Mouse (Mus musculus): ENCODE data around the gene Cox11.

Gene Cox11

DNA sequence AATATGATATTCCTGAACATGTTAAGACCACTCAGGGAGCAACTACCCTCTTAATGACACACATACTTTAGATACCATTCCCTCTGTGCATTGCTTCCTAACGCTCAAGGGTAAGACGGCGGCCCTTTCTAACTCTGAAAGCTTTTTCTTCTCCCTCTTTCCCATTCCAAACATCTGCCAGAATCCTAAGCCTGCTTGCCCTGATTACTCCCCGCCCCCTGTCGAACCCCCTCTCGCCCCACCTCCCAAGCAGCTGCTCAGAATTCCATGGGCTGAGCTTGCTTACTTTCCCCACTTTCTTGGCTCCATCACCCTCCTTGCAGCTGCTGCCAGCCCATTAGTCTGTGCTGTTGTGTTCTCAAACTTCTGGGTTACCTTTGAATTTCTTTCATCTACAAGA lies 27.2 kb downstream of the Cox11 start:
- no peak for DNase-seq

DNA sequence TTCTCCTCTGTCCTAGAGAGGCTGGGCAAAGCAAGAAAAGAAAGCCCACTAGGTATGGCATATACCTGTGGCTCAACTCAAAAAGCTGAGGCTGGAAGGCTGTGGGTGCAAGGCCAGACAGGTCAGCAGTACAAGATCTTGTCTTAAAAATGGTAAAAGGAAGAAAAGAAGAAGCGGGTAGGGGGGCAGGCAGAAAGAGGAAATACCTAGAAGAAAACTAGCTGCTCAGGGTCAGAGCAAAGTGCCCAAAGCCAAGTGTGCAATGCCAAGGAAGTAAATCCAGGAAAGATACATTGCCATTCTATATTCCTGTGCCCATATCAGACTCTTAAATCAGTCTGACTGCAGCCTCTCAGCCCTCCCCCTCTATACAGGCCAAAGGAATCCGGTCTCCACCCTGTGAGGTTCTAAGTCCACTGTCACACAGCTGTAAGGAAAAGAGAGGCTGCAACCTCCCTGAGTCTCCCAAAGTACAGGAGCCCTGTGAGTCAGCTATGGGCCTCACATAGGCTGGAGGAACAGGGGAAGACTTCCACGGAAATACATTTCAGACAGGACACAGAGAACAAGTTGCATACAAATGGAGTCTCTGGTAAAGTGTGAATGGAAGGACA lies 28.3 kb downstream of the Cox11 start:
- no peak for DNase-seq

DNA sequence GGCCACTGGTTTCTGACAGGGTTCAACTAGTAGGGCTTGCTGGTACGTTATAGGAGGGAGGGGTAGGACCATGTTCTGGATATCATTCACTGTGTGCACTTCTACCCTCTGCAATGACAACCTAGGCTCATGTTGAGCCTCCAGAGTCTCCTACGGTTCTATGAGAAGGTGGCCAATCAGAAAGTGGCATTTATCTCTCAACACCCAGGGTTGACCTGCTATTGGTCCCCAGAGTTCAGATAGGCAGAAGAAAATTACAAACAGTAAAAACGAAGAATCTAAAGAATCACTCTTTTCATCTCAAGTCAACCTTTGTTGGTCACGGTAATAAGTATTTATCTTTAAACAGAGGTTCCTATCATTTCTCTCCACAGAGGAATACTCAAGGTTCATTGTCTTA lies 28.9 kb downstream of the Cox11 start:
- DNase-seq, result no peak

- no peak for DNase-seq
These were observed 29.4 kb downstream of the Cox11 start for GRCm38 (mm10) chr11:90667325-90667724.

DNA sequence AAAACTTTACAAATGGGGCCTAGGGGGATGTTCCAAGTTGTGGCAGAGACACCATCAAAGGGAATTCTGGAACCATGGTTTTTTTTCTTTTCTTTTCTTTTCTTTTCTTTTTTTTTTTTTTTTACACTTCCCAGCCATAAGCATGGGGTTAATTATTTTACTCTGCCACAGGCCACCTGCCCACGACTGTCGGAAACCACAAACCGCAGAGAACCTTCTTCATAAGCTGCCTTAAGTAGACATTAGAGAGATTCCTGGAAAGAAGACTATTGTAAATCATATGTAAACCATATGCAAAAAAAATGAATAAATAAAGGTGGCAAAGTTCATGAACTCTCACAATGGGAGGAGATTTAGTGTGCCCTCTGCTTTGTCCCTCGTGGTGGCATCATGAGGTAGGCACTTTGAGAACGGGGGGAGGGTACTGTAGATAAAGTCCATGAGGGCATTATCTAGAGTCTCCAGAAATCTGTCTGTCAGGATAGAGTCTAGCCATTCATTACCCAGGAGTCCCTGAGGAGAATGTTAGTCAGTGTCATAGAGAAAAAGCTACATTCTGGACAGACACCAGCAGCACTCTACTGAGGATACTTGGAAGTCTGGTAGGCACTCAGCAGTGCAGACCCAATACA lies 37.6 kb downstream of the Cox11 start:
- DNase-seq, result no peak

DNA sequence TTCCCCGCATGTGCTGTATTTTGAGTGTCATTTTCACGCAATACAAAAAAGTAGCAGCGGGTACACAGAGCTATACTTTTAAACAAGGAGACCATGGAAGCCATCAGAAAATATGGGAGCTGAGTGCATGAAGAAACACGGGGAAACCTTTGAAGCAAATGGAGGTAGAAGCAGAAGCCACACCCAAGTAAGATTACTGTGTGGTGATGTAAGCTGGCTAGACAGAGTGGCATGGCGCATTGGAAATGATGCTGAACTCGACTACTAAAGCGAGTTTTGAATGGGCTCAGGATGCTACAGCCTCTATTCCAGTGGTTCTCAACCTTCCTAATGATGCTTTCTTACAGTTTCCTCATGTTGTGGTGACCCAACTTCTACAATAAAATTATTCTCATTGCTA lies 39.1 kb downstream of the Cox11 start:
- DNase-seq, result no peak

GRCm38 (mm10) chr11:90677771-90678288 lies 39.9 kb downstream of the Cox11 start:
- peak; percentile 31 for DNase-seq

DNA sequence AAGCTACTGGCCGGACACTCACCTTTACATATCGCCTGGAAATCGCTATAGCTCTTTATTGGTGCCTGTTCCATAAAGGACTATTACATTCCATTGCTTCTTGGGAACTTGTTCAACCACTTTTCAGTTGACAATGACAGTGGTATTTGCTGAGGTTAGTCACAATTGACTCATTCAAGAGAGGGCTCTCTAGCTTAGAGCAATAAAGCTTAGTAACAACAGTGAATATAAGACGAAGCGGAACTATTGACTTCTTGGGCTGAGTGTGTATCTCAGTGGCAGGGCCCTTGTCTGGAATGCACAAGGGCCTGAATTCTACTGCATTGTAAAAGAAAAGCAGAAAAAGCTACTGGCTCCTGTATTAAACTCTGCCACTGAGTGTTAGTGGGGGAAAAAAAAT lies 40.6 kb downstream of the Cox11 start:
- no peak for DNase-seq

DNA sequence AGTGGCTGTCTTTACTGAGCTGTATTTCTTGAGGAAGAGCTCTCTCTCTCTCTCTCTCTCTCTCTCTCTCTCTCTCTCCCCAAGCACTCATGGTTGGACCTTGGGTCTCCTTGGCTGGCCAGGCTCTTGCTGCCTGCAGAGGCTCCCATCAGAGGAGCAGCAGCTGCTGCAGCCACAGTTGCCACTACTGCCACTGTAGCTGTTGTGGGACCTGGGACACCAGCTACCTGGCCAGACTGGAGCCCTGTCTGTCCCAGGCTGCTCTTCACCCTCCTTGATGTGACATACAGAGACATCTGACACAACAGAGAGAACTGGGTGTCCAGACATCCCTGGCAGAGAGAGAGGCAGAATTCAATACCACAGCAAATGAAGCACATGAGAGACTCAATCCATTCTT lies 43.2 kb downstream of the Cox11 start:
- DNase-seq, result no peak

DNA sequence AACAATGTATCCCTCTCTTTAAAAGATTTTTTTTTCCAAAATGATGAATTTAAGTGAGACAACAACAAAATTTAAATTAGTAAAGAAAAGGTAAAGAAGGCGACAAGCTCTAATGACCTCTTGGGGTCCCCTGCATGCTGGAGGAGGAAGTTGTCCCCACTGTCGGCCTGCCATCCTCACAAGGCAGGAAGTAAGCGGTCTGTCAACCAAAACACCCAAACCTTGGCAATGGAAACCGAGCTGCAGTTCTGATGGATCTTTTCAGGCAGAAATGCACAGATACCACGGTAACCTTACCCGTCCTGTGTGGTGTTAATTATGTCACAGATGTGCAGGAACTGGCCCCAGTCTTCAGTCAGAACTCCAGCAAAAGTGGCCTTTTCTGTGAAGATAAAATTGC lies 46.8 kb downstream of the Cox11 start:
- DNase-seq, result no peak

GRCm38 (mm10) chr11:90685196-90685595 lies 47.2 kb downstream of the Cox11 start:
- no peak for DNase-seq

GRCm38 (mm10) chr11:90686287-90687025 lies 48.5 kb downstream of the Cox11 start:
- no peak for DNase-seq

- no peak for DNase-seq
These were observed 49.1 kb downstream of the Cox11 start for GRCm38 (mm10) chr11:90687040-90687439.

DNA sequence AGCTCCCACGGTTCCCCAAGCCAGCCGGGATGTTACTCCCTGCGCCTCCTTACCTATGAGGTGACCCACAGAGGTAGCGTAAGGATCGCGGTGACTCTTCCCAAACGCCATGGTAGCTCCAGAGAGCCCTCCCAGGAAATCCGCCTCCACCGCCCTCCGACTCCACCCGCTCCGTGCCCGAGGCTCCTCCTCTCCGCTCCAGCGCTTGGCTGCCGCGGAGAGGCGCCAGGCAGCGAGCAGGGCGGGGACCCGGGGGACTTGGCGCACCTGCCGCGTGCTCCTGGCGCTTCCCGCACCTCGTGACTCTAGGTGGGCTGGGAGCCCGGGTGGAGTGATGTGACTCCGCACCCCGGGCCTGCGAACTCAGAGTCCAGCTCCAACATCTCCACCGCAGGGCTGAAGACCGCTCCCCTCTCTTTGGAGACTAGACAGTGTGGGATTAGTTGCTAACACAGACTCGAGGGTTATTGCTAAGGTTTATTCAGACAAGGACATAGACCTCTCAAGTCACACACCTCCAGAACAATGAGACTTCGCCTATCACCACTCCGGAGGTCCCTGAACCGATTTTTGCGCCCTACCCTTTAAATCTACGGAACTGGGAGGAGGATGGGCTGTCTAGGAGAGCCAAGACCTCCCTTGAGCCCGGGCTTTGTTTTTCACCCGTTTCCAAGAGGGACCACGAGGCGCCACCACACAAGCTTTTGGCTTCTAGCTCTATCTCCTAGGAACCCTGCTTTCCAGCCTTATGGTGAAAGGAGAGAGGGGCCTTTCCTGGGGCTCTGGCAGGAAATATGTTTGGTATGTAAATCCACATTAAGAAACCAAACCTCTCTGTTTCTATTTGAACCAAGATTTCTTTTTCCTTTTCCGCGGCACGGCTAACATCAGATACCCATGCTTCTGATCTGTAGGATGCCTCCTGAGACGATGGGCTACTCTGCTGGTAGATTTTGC lies 49.8 kb downstream of the Cox11 start, which contains the start of gene Tom1l1:
Tom1l1 (minus strand) TSS at position 907 of the 957 bp plus-strand sequence.
- DNase-seq, result peak; percentile 78

DNA sequence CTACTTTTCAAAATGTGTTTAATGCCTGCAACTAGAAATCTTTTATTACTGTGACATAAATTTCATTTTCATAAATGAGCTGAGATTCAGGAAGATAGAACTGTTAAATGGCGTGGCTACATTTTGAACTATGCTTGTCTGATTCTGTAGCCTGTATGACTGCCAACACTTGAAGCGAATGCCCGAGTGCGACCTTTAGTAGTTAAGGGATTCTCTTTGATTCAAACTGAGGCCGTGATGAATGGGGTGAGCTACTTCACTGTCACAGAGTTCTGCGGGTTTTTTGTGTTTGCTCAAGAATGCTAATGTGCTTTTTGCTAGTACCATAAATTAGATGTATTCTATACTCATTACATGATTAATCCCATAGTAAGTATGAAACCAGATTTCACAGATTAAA lies 52.4 kb downstream of the Cox11 start:
- DNase-seq, result no peak

DNA sequence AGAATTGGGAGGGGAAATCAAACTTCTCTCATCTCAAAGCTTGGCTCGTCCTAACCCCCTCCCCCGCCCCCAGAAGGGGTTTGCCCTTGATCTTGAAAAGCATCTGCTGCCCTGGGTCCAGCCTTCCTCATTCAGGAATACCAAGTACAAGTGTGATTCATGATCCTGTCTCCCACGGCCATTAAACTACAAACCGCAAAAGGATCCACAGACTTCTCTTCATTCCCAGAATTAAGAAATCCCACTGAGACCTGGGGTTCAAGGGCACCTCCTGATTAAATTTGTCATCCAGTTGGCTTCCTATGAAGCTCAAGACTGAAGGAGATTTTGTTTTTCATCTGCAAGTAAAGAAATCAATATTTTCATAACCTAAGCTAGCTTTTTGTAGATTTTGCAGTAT lies 56.2 kb downstream of the Cox11 start:
- no peak for DNase-seq

All from layer of hippocampus, adult 9-11 months (tissue).